Mouse (Mus musculus) ovary, adult 18-20 months (tissue): ENCODE data around the gene Gm20388.

ENCODE experiments used
- DNase-seq: peaks from one replicate; pipeline ENCODE4 v3.0.0; 2022; ENCODE audit warnings: low spot score, mixed read lengths

The Gm20388 gene

GRCm38 (mm10) chr8:121847261-121847822 is 1936.7 kb downstream of the Gm20388 start:
- no peak for DNase-seq

DNA sequence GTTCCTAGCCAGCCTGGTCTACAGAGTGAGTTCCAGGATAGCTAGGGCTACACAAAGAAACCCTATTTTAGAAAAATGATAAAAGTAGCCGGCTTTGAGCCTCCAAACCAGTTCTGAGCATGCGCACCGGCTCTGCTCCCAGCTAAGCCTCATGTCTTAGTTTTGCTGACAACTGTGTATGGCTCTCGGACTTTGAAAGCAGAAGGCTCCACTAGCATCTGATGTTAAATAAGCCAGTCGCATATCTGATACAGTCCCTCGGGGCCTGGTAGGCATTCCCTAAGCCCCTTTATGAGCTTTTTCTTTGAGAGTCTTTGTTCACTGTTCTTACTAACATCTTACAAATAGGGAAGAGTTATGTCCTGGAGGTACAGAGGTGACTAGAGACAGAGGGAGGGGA is 1937.3 kb downstream of the Gm20388 start:
- DNase-seq, result no peak

- no peak for DNase-seq
Measured at GRCm38 (mm10) chr8:121848495-121848894, 1937.9 kb downstream of the Gm20388 start.

- DNase-seq, result no peak
Measured at GRCm38 (mm10) chr8:121849303-121849702, 1938.7 kb downstream of the Gm20388 start.

GRCm38 (mm10) chr8:121850018-121850417 is 1939.4 kb downstream of the Gm20388 start:
- DNase-seq, result peak; percentile 49

- no peak for DNase-seq
Measured at GRCm38 (mm10) chr8:121850436-121850820, 1939.8 kb downstream of the Gm20388 start.

DNA sequence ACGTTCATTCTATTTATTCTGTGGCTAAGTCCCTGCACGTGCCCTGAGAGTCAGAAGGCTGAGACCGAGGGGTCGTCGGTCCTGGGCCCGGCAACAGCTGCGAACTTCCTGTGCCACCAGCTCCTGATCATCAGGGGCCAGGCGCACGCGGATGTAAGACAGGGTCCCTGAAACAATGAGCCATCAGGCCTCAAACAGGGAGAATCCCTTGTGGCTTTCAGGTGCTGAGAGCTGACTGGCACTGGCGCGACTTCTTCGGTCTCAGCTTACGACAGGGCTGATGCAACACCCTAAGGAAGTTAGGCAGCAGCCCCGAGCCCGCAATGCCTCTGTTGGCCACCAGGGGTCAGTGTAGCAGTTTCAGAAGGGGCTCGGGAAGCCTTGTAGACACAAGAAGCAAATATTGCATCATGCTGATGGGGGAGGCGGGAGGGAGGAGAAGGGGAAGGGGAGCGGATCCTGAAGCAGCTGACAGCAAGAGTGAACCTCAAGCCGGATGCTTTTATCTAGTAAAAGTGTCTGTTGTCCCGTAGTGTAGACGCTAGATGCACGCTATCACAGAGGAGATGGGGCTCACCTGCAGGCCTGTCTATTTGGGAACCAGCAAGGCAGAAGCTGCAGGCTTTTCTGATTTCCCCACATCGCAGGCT is 1940.3 kb downstream of the Gm20388 start:
- DNase-seq, result peak; percentile 87

DNA sequence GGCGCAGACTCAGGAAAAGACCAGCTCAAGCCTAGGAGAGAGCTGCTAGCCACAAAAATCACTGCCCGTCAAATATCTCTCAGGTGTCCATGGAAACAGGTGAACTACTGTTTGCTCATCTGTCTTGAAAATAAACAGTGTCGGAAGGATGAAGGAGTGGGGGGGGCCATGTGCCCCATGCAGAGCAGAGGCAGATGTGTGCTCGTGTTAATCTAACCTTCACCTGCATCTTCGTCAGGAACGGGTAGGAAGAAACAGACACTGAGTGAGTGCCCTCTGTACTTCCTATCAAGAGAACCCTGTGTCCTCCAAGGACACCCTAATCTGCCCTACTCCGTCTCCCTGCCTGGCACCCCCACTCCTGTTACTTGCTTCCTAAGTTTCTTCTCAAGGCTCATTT is 1941.1 kb downstream of the Gm20388 start:
- DNase-seq, result no peak

- DNase-seq, result no peak
Measured at GRCm38 (mm10) chr8:121852464-121852863, 1941.8 kb downstream of the Gm20388 start.

DNA sequence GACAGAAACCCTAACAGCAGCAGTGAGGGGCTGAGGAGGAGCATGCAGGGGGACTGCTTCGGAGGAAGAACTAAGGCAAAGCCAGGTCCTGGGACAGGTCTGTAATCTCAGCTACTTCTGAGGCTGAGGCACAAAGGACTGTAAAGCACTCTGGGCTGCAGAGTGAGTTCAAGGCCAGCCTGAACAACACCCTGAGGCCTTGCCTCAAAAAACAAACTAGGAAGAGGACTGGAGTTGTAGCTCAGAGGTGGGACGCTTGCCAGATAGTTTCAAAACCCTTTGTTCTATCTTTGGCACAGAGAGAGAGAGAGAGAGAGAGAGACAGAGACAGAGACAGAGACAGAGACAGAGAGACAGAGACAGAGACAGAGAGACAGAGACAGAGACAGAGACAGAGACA is 1942.9 kb downstream of the Gm20388 start:
- DNase-seq, result peak; percentile 70

DNA sequence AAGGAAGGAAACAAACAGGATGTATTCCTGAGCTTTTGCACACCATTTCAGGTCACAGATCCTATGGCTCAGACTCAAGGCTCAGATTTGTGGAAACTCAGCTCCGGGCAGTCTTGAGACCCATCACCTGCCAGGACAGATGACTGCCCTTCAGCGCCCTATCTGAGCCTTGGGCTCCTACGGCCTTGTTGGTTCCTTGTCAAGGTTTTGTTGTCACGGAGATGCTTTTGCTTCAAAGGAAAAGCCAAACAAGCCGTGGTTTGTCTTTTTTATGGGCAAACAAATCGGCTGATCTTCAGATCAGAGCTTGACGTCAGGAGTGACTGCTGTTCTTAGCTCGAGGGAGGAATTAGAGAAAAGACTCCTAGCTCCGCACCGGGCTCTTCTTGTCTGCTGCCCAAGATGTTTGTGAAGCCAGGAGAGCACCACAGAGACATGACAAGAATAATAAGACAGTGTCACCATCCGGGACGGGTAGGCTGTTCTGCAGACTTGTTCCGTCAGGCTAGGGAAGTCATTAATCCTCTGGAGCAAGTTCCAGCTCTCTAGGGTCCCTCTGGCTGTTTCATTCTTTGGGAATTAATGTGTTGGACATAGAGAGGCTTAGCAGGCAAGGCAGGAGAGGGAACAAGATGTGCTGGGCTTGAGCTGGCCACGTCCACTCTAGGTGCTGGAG is 1945.6 kb downstream of the Gm20388 start:
- DNase-seq, result peak; percentile 65

DNA sequence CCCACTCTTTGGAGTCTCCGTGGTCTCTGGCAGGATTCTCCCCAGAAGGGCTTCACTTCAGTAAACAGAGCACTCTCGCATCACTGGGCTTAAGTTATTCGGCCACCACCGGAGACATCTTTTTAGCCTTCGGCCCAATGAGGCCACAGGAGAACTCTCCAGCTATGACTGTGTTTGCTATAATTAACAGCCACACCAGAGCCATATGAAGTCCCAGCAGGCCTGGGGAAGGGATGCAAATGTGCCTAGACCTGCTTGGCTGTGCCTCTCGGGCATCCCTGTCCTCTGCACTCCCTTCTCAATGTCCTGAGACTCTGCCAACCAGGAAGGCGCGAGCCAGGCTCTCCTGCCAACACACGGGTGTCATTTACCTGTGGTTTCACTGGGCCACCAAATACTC is 1946.7 kb downstream of the Gm20388 start:
- DNase-seq, result no peak

GRCm38 (mm10) chr8:121857747-121858146 is 1947.1 kb downstream of the Gm20388 start:
- no peak for DNase-seq

DNA sequence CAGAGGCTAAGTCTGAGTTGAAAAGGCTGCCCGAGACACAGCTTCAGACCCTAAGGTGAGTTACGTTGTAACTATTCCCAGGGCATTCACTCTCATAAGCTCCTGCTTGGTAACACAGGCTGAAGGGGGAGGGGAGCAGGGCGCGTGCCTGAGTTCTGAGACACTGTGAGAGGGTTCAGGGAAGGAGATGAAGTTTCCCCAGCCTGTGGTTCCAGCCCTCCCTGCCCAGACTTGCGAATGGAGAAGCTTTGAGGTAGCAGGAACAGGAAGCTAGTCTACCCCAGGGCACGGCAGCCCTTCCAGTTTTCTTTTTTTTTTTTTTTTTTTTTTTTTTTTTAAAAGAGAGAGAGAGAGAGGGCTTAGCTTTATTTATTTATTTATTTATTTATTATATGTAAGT is 1950.6 kb downstream of the Gm20388 start:
- no peak for DNase-seq

DNA sequence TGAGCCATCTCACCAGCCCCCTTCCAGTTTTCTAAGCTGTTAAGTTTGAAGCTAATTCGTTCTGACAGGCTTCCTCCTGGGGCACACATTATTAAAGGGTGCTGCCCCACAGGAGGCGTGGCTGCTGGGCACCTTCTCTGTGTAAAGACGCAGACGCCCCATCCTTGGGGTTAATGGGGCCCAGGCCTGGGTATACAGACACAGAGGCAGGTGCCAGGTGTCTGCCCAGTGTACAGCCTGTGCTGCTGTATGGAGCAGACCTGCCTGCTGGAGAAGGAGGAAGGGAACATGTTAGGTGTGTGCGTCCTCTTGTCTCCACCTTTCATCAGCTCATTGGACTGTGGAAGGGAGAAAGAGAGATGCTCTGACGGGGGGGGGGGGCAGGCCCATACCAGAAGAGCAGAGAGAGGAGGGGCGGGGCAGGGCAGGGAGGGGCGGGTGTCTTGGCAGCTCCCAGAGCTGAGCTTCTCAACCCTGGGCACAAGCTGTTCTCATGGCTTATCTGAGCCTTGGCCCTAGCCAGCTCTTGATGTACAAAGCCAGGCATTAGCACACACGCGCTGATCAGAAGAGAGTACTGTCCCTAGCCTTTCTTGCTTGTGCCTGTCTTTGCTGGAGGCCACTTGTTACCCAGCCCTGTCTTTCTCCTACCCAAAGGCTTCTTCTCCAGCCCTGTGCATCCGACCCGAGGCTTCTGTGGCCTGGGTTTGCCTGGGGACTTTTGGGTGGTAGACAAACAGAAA is 1951.3 kb downstream of the Gm20388 start:
- DNase-seq, result peak; percentile 79

DNA sequence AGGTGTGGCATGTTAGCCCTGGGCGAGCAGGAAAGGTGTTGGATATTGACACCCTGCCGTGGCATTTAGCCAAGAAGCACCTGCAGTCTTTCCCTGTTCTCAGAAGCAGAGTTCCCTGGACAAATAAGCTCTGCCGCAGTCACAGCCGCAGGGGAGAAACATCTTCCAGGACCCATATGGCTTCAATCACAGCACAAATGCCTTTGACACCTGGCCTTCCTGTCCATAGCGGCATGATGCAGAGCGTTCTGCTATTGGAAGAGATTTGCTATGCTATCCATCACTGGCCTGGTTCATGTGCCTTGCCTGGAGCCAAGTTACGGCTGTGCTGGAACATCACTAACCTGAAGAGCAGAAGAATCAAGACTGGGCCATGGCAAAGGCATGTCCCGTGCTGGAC is 1954.7 kb downstream of the Gm20388 start:
- no peak for DNase-seq

- no peak for DNase-seq
Measured at GRCm38 (mm10) chr8:121868196-121868595, 1957.6 kb downstream of the Gm20388 start.

DNA sequence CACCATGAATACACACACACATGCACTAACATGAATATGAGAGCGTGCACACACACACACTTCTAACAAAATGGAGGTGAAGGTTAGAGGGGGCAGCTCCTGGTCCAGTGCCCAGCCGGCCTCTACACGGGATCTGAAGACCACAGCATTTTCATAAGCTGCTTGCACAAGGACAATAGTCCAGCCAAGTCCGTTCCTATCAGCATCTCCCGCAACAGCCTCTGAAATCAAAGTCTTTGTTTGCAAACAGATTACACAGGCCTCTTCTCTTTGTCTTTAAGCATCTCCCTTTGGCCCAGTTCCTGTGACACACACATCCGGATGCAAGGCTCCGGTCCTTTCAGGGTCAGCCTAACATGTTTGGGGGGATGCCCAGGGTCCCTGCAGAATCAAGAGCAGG is 1958.3 kb downstream of the Gm20388 start:
- DNase-seq, result no peak

GRCm38 (mm10) chr8:121870190-121870589 is 1959.5 kb downstream of the Gm20388 start:
- no peak for DNase-seq

GRCm38 (mm10) chr8:121871833-121872440 is 1961.3 kb downstream of the Gm20388 start:
- no peak for DNase-seq

- DNase-seq, result peak; percentile 54
Measured at GRCm38 (mm10) chr8:121874031-121874430, 1963.4 kb downstream of the Gm20388 start.

DNA sequence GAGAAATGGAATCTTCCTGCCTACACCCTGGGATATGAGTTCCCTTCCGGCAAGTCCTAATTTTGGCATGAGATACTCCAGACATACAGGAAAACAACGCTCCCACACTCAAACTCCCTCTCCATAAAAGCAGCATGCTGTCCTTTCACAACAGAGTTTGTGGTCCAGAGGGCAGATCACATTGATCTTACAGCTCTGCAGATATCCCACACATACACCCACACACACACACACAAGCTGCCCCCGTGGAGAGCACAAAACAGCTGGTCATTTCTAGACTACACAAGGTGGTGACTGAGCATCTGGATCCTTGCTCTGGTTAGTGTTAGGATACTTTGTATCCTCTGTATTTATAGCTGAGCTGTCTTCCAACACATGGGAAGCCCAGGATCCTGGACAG is 1964.4 kb downstream of the Gm20388 start:
- peak; percentile 47 for DNase-seq
